Mouse (Mus musculus) midbrain, embryonic 14.5 days (tissue): ENCODE measurements around the gene Frmd4a. TPM values are rescaled to one million over a fixed set of nuclear protein-coding genes. Genes with fewer than 3 reads are reported as not detected.
A peak's percentile ranks its signal among the peaks of the same experiment; 100 is the strongest.

Source experiments
- ATAC-seq: fragments of 200-750 bp; cut with Nextera tagmentation; 2 replicates; pipeline ENCODE4 v1.8.0; 2017; ENCODE audit warnings: moderate number of reproducible peaks, moderate library complexity; ENCODE audit not compliant: low FRiP score, low TSS enrichment
- DNase-seq: peaks from one replicate; pipeline ENCODE4 v3.0.0-alpha.2; 2015
- H3K27ac ChIP-seq: fragments of 300-500 bp; sonication (generic); replicated peaks from 2 replicates; pipeline ENCODE4 v1.5.1; 2014; ENCODE audit warnings: mild to moderate bottlenecking, low read depth, low read length, moderate library complexity
- H3K27me3 ChIP-seq: fragments of 300-500 bp; sonication (generic); 2 replicates; pipeline ENCODE4 v1.6.1; 2014; ENCODE audit warnings: low read length, control low read depth, mixed read lengths; ENCODE audit not compliant: control insufficient read depth, insufficient read depth
- H3K36me3 ChIP-seq: fragments of 300-500 bp; sonication (generic); 2 replicates; pipeline ENCODE4 v1.6.1; 2014; ENCODE audit warnings: low read length, control low read depth; ENCODE audit not compliant: control insufficient read depth, insufficient read depth
- H3K4me1 ChIP-seq: fragments of 300-500 bp; sonication (generic); 2 replicates; pipeline ENCODE4 v1.6.1; 2014; ENCODE audit warnings: mild to moderate bottlenecking, antibody characterized with exemption, low read length, control low read depth; ENCODE audit not compliant: control insufficient read depth, insufficient read depth
- H3K4me2 ChIP-seq: fragments of 300-500 bp; sonication (generic); 2 replicates; pipeline ENCODE4 v1.6.1; 2014; ENCODE audit warnings: mild to moderate bottlenecking, low read length, moderate library complexity
- H3K4me3 ChIP-seq: fragments of 300-500 bp; sonication (generic); replicated peaks from 2 replicates; pipeline ENCODE4 v1.5.1; 2014; ENCODE audit warnings: low read depth, low read length
- H3K9ac ChIP-seq: fragments of 300-500 bp; sonication (generic); replicated peaks from 2 replicates; pipeline ENCODE4 v1.6.1; 2014; ENCODE audit warnings: mild to moderate bottlenecking, low read length, moderate library complexity
- H3K9me3 ChIP-seq: fragments of 300-500 bp; sonication (generic); 2 replicates; pipeline ENCODE4 v1.6.1; 2016; ENCODE audit warnings: low read length, control low read depth, mixed read lengths; ENCODE audit not compliant: control insufficient read depth
- WGBS: fragments of 180-500 bp; shearing (Covaris S2); extraction: QIAGEN DNeasy Blood & Tissue Kit; methylation state at CpG from one replicate; pipeline ENCODE4 v1.1.7; 2014; 5-methylcytosine and 5-hydroxymethylcytosine counted together
- polyA plus RNA-seq: library from polyadenylated mRNA; unstranded; fragments of >200 nt; fragmentation: Nextera tagmentation; extraction: Ambion mirVana; gene quantifications from 2 replicates; pipeline ENCODE4 v1.2.1, GENCODE M21; 2014

Gene Frmd4a
- polyA plus RNA-seq, 1 experiment from 2014 or later, result 68.4 TPM

DNA sequence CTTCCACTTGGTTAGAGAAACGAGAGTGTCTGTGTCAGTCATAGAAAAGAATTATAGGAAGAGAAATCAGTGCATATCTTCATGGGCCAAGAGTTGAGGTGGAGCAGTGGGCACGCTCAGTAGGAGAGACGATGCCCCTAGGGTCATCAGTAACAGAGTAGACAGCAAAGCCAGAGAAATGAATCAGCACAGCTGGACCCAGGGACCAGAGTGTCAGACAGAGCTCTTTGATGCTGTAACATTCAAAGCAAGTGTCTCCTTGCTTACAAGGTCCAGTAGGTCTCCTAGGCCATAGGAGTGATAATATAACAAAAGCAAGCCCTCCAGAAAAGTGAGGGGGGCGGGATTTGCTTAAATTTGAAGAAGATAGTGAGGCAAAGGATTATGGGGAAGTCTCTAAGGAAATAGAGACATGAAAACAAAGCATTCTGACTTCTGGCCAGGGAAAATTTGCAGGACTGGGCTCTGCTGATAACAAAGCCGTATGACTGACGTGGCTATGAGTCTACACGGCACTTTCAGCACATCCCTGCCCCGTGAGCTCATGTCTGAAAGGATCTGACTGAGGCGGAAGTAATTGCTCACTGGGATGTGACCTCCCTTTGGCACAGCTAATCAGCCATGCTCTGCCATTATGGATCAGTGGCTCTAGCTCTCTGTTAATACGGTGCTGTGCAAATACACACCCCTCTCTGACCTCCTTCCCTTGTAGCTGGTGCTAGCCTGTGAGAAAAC lies 243.0 kb downstream of the Frmd4a start:
- Histone ChIP-seq H3K27ac (no peak overlapping the region), H3K4me1 (no peaks in the 10 kb centered on the region), H3K9ac (no peak overlapping the region), H3K27me3 (no peaks in the 10 kb centered on the region), H3K4me3 (no peak overlapping the region), H3K9me3 (no peaks in the 10 kb centered on the region), H3K36me3 (no peaks in the 10 kb centered on the region), H3K4me2 (no peak overlapping the region)
- no peak for ATAC-seq
- peak; percentile 59 for DNase-seq
- 19% methylated on average over 10 of the region's 10 CpGs for WGBS

DNA sequence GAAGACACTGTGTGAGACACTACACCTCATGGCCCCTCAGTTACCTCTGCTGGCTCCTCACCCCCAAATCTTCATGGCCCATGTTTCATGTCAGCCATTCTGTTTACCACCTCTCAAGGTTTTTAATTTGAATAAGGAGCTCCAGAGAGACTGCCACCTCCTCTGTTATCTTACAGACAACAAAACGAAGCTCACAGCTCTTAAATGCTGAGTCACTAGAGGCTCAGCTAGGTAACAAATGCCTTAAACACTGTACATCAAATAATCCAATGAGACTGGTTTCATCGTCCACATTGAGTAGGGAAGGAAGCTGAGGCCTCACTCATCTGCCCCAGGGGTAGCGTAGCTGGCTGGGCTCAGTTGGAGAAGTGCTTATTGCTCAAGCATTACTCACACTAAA lies 245.2 kb downstream of the Frmd4a start:
- H3K9ac ChIP-seq, result no peak overlapping the region
- DNase-seq, result no peak
- no peaks in the 10 kb centered on the region for H3K9me3 ChIP-seq
- H3K4me3 ChIP-seq, result no peak overlapping the region
- no peak overlapping the region for H3K4me2 ChIP-seq
- WGBS, result 83% methylated on average over 3 of the region's 3 CpGs
- H3K36me3 ChIP-seq, result no peaks in the 10 kb centered on the region
- no peaks in the 10 kb centered on the region for H3K27me3 ChIP-seq
- H3K27ac ChIP-seq, result no peak overlapping the region
- no peak for ATAC-seq
- H3K4me1 ChIP-seq, result no peaks in the 10 kb centered on the region

DNA sequence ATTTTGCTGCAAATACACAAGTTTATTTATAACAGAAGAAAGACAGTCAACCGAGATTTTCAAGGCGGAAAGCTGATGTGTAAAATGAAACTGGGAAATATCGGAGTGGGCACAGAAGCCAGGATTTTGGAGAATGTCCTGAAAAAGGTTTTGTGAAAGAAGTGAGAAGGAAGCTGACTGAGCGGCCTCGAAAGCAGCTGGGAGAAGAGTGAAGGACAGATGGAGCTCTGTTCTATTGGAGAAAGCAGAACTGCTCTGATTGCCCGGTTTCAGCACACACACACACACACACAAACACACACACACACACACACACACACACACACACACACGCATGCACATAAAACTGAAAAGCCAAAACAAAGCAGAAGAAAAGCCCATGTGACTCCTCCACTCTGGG lies 249.9 kb downstream of the Frmd4a start:
- Histone ChIP-seq H3K4me3 (no peak overlapping the region), H3K27me3 (no peaks in the 10 kb centered on the region), H3K27ac (no peak overlapping the region), H3K9me3 (no peaks in the 10 kb centered on the region), H3K4me1 (no peaks in the 10 kb centered on the region), H3K9ac (no peak overlapping the region), H3K36me3 (no peaks in the 10 kb centered on the region), H3K4me2 (no peak overlapping the region)
- 91% methylated on average over 7 of the region's 7 CpGs for WGBS
- DNase-seq (no peak), ATAC-seq (no peak)

DNA sequence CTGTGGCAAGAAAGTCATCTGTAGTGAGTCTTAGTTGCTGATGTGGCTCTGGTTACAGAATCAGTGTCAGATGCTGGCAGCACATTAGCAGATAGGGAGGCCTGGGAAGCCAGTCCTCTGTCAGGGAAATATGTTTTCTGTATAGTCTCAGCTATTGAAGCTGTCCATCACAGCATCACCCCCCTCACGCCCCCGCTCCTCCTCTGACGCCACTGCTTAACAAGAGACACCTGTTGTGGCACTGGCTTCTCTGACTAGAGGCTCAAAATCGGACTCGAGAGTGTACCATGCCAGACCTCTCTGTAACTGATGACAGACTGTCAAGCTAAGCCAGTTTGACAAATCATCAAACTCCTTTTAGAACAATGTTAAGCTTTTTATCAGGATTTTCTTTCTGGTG lies 265.3 kb downstream of the Frmd4a start:
- Histone ChIP-seq H3K4me2 (no peak overlapping the region), H3K9me3 (no peaks in the 10 kb centered on the region)

DNA sequence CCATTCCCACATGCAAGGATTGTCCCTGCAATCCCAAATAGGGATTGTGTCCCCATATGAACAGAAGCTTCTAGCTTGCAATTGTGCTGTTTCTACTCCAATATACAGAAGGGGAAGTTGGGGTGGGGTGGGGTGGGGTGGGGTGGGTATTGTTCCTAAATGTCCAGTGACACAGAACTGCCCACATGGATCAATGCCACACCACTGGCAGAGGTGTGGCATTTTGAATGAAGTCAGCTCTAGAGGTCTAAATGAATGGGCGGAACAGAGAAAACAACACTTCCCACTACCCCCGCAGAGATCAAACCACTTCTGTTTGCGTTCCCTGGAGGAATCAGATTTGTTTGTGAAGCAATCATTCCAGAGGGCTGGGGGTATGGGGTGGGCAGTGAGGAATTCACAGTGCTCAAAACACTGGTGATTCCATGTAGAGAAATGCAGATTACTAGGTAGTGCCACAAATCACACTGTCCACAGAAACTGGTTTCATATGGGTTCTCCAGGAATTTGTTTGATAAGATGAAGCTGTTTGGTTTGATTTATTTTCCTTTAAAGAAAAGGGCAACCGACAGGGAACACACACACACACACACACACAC lies 268.3 kb downstream of the Frmd4a start:
- Histone ChIP-seq H3K4me3 (no peak overlapping the region), H3K4me1 (peaks cover 11% of the 10 kb centered on the region; the same call in 1 of the 2 replicates), H3K9ac (no peak overlapping the region), H3K27me3 (no peaks in the 10 kb centered on the region), H3K36me3 (no peaks in the 10 kb centered on the region), H3K27ac (no peak overlapping the region), H3K9me3 (no peaks in the 10 kb centered on the region), H3K4me2 (no peak overlapping the region)
- no peak for ATAC-seq
- DNase-seq, result no peak
- 37% methylated on average over 4 of the region's 4 CpGs for WGBS

More for the DNA sequence above, 265.3 kb downstream of the Frmd4a start:
- Histone ChIP-seq H3K4me3 (no peak overlapping the region), H3K36me3 (no peaks in the 10 kb centered on the region), H3K9ac (no peak overlapping the region), H3K4me1 (peaks cover 11% of the 10 kb centered on the region; the same call in 1 of the 2 replicates), H3K27me3 (no peaks in the 10 kb centered on the region), H3K27ac (no peak overlapping the region)
- DNase-seq, result no peak
- ATAC-seq, result no peak
- 56% methylated on average over 5 of the region's 5 CpGs for WGBS

DNA sequence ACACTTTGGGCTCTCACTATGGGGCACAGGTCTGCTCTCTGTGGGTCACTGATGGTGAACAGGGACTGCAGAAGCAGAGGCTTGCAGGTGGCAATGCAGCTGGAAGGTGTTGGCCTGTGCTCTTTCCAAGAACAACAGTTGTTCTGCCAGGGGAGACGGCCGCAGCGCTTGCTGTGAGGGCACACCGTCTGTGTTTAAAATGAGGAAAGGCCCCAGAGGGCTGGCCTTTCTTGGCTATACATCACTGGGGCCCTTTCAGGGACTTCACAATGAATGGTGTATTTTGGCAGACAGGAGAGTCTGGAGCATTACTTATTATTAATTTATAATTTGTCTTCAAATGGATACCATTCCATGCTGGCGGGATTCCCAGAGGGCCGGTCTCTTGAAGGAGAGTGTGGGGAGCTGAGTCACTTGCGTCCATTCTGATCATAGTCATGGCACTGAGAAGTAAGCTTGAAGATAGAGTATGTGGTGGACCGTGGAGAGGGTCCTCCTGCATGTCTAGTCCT lies 268.9 kb downstream of the Frmd4a start:
- peak overlapping the region; percentile 26; the same call in 1 of the 2 replicates for H3K27ac ChIP-seq
- peaks cover 11% of the 10 kb centered on the region; the same call in 1 of the 2 replicates for H3K4me1 ChIP-seq
- H3K4me3 ChIP-seq, result no peak overlapping the region
- H3K9ac ChIP-seq, result no peak overlapping the region
- no peak overlapping the region for H3K4me2 ChIP-seq
- no peaks in the 10 kb centered on the region for H3K36me3 ChIP-seq
- no peaks in the 10 kb centered on the region for H3K27me3 ChIP-seq
- ATAC-seq (no peak), DNase-seq (peak; percentile 33)
- no peaks in the 10 kb centered on the region for H3K9me3 ChIP-seq
- 45% methylated on average over 8 of the region's 8 CpGs for WGBS

DNA sequence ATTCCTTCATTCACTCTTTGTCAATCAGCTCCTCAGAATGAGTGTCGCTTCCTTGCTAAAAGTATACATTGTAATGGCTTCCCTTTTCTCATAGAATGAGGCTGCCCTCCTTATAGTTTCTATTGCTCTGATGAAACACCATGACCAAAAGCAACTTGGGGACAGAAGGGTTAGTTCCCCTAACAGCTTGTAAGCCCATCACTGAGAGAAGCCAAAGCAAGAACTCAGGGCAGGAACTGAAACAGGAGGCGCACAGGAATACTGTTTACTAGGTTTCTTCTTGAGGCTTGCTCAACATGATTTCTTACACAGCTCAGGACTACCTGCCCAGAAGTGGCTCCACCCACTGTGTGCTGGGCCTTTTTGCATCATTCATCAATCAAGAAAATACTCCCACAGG lies 273.0 kb downstream of the Frmd4a start:
- 94% methylated on average over 2 of the region's 2 CpGs for WGBS
- Histone ChIP-seq H3K27ac (no peak overlapping the region), H3K4me2 (no peak overlapping the region), H3K4me1 (peaks cover 7% of the 10 kb centered on the region; the same call in 1 of the 2 replicates), H3K4me3 (no peak overlapping the region), H3K9ac (no peak overlapping the region), H3K36me3 (no peaks in the 10 kb centered on the region), H3K27me3 (no peaks in the 10 kb centered on the region), H3K9me3 (no peaks in the 10 kb centered on the region)
- no peak for DNase-seq
- ATAC-seq, result no peak

DNA sequence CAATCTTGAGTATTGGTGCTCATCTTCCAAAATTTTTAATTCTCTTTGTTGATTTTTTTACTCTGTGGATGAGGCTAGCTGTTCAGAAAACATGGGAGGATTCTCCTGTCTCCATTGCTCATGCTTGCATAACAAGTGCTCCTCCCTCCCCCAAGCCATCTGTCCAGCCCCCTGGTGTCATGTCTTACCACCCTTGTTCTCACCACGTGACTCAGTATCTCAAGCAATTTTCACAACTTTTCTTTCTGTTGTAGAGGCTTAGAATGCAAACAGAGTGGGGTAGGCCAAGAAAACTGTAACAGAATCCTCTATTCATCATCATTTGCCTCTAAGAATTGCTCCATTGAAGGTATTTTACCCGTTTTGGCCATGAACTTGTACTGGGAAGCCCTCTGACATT lies 273.6 kb downstream of the Frmd4a start:
- Histone ChIP-seq H3K27me3 (no peaks in the 10 kb centered on the region), H3K27ac (no peak overlapping the region), H3K4me3 (no peak overlapping the region), H3K36me3 (no peaks in the 10 kb centered on the region), H3K4me1 (peaks cover 7% of the 10 kb centered on the region; the same call in 1 of the 2 replicates), H3K9me3 (no peaks in the 10 kb centered on the region), H3K9ac (no peak overlapping the region), H3K4me2 (no peak overlapping the region)
- WGBS, result 64% methylated on average over 2 of the region's 2 CpGs
- DNase-seq (no peak), ATAC-seq (no peak)

DNA sequence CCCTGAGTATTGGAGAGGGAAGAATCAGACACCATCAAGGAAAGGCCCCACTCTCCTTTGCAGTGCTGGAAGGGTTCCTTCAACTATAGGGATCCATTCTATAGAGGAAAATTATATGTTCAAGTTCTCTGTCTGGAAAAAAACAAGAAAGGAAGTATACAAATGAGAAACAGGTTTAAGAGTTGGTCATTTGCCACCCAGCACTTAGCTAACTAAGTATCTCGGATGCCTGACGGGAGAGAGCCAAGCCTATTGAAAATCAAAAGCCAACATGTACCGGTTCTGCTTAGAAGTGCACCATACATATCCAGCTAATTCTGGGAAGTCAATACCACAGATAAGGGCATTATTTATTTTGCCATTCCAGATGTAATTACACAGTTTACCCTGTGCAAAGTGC lies 274.2 kb downstream of the Frmd4a start:
- Histone ChIP-seq H3K4me3 (no peak overlapping the region), H3K27me3 (no peaks in the 10 kb centered on the region), H3K27ac (no peak overlapping the region), H3K36me3 (no peaks in the 10 kb centered on the region), H3K4me1 (peaks cover 1% of the 10 kb centered on the region; the same call in 1 of the 2 replicates), H3K4me2 (no peak overlapping the region), H3K9ac (no peak overlapping the region), H3K9me3 (no peaks in the 10 kb centered on the region)
- WGBS, result 95% methylated on average over 3 of the region's 3 CpGs
- no peak for ATAC-seq
- DNase-seq, result no peak
